ENCODE assay signal across 8 mouse cellular contexts in the genomic region with DNA sequence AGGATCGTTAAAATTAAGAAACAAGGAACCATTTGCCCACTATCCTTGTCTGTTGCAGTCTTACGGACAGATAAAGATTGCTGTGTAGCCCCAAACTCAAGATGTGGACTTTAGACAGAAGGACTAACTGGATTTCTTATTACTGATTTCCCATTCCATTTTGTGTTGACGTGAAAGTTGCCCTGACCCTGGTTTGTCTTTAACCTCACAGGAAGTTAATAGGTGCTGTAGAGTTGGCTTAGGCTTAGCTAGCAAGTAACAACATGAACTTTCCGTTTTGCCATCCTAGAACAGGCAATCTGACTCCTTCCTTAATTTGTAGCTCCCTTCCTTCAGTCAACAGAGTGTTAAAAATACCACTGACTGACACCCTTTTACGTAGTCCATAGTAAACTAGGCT.
"Had no signal": no experiment of that assay in that cellular context is flagged by ENCODE, and none has a peak within 500 bp of the region (broad histone marks: within the 10 kb centered on the region; RNA-seq: fewer than 3 reads in every experiment).

No protein-coding gene starts in this region.

- DNase-seq: layer of hippocampus, postnatal 36 days; left cerebral cortex, postnatal 4 days; liver, postnatal 0 days; lung, embryonic 14.5 days; right cerebral cortex, postnatal 25 days; spleen, adult 18-20 months; thymus, adult 18-20 months; thymus, postnatal 36 days had no signal
